Mouse (Mus musculus): ENCODE results near the gene Rad1. TPM values are rescaled to one million over a fixed set of nuclear protein-coding genes. Genes with fewer than 3 reads are reported as not detected.

Gene Rad1
- polyA plus RNA-seq, 1 experiment from 2014 or later = 3.5 TPM

Other genes starting within 250 kb of the Rad1 start
- gene Gm21973, start 160.6 kb upstream of the Rad1 start, polyA plus RNA-seq (2018) = not detected in 3 replicates
- not detected in 3 replicates for gene Agxt2, start 127.5 kb upstream of the Rad1 start, polyA plus RNA-seq (2018)
- 10.5 to 32.9 TPM (median 24.5 TPM) in 3 replicates for gene Dnajc21, start 15.5 kb upstream of the Rad1 start, polyA plus RNA-seq (2018)
- 13.5 to 30.8 TPM (median 26.3 TPM) in 3 replicates for gene Brix1, start 71 bp upstream of the Rad1 start, polyA plus RNA-seq (2018)
- gene Ttc23l, start 72.7 kb downstream of the Rad1 start, polyA plus RNA-seq (2018) = not detected in 3 replicates
- 4.9 to 12.5 TPM (median 12.5 TPM) in 3 replicates for gene Rai14, start 228.6 kb downstream of the Rad1 start, polyA plus RNA-seq (2018)